Mouse (Mus musculus): ENCODE measurements around the gene Lgals1. TPM values are rescaled to one million over a fixed set of nuclear protein-coding genes. Genes with fewer than 3 reads are reported as not detected.
A peak's percentile ranks its signal among the peaks of the same experiment; 100 is the strongest.

Gene Lgals1
- total and polyA plus RNA-seq, 3 experiments = 637 to 805 (median 735) TPM

GRCm38 (mm10) chr15:78955663-78956062, 29.1 kb downstream of the Lgals1 start:
- Histone ChIP-seq H3K4me2 (ENCODE audit: insufficient read depth, low read depth, poor library complexity, severe bottlenecking) (no peak overlapping the region), H3K4me3 (replicated peaks in 1 of 3; ENCODE audit: low read depth in 2 of 3, low read length in 2 of 3, poor library complexity in 1 of 3) (no peak overlapping the region), H3K79me2 (replicated peaks; ENCODE audit: control insufficient read depth, extremely low read depth, insufficient read depth, poor library complexity, severe bottlenecking) (no peaks in the 10 kb centered on the region), H3K9ac (ENCODE audit: insufficient read depth, low read depth) (no peak overlapping the region), H3K27ac (ENCODE audit: insufficient read depth, low read depth) (no peak overlapping the region), H3K27me3 (replicated peaks) (peaks cover 10% of the 10 kb centered on the region), H3K9me3 (replicated peaks; ENCODE audit: low read length) (peaks cover 2% of the 10 kb centered on the region), H3K4me1 (ENCODE audit: control insufficient read depth in 1 of 2, insufficient read depth in 2 of 2) (peaks cover 3 to 12% of the 10 kb centered on the region in 2 experiments; a peak in 1 of 4 replicates), H3K36me3 (replicated peaks in 1 of 2; ENCODE audit: control insufficient read depth in 1 of 2, insufficient read depth in 1 of 2, low read length in 1 of 2) (no peaks in the 10 kb centered on the region)
- DNase-seq (ENCODE audit: extremely low read depth) = no peak
- peak; percentile 57 for TF ChIP-seq ZNF384 (IDR thresholded peaks at IDR 0.05; ENCODE audit: low read depth, low read length)
- peak in 1 of 2 experiments; percentile 32; a peak in 2 of 4 replicates for TF ChIP-seq CTCF (conservative IDR thresholded peaks at IDR 0.05 in 1 of 2, IDR thresholded peaks at IDR 0.05 in 1 of 2; ENCODE audit: low read depth in 2 of 2, low read length in 2 of 2)
- TF ChIP-seq MEF2A (IDR thresholded peaks at IDR 0.05; ENCODE audit: borderline replicate concordance, low read depth, low read length) = no peak
- TF ChIP-seq USF2 (conservative IDR thresholded peaks at IDR 0.05; ENCODE audit: low read depth, low read length) = no peak
- in situ Hi-C loops (cut with MboI; ENCODE audit: low pct_ligation_motif_present, low pct_unique_long_range_greater_than_20kb, low sequenced_read_pairs) (no loop called here), dilution Hi-C loops (cut with MboI; ENCODE audit: extremely low pct_ligation_motif_present, extremely low pct_unique_long_range_greater_than_20kb, low sequenced_read_pairs) (no loop called here)

GRCm38 (mm10) chr15:78956351-78956750, 29.8 kb downstream of the Lgals1 start:
- Histone ChIP-seq H3K4me2 (ENCODE audit: insufficient read depth, low read depth, poor library complexity, severe bottlenecking) (no peak overlapping the region), H3K9ac (ENCODE audit: insufficient read depth, low read depth) (no peak overlapping the region), H3K4me3 (replicated peaks in 1 of 3; ENCODE audit: low read depth in 2 of 3, low read length in 2 of 3, poor library complexity in 1 of 3) (no peak overlapping the region), H3K36me3 (replicated peaks in 1 of 2; ENCODE audit: control insufficient read depth in 1 of 2, insufficient read depth in 1 of 2, low read length in 1 of 2) (no peaks in the 10 kb centered on the region), H3K9me3 (replicated peaks; ENCODE audit: low read length) (peaks cover 2% of the 10 kb centered on the region), H3K79me2 (replicated peaks; ENCODE audit: control insufficient read depth, extremely low read depth, insufficient read depth, poor library complexity, severe bottlenecking) (no peaks in the 10 kb centered on the region), H3K4me1 (ENCODE audit: control insufficient read depth in 1 of 2, insufficient read depth in 2 of 2) (peaks cover 3 to 12% of the 10 kb centered on the region in 2 experiments; a peak in 1 of 4 replicates), H3K27ac (ENCODE audit: insufficient read depth, low read depth) (no peak overlapping the region), H3K27me3 (replicated peaks) (peaks cover 12% of the 10 kb centered on the region)
- dilution Hi-C loops (cut with MboI; ENCODE audit: extremely low pct_ligation_motif_present, extremely low pct_unique_long_range_greater_than_20kb, low sequenced_read_pairs) (no loop called here), in situ Hi-C loops (cut with MboI; ENCODE audit: low pct_ligation_motif_present, low pct_unique_long_range_greater_than_20kb, low sequenced_read_pairs) (no loop called here)
- DNase-seq (ENCODE audit: extremely low read depth) = peak; percentile 26
- TF ChIP-seq SMC3 (IDR thresholded peaks at IDR 0.05; ENCODE audit: low read depth, low read length) (peak; percentile 30; the same call in 1 of the 2 replicates), PAX5 (IDR thresholded peaks at IDR 0.05; ENCODE audit: low read length) (no peak), CTCF (conservative IDR thresholded peaks at IDR 0.05 in 1 of 2, IDR thresholded peaks at IDR 0.05 in 1 of 2; ENCODE audit: low read depth in 2 of 2, low read length in 2 of 2) (peak; percentile 57 to 63), MAFK (IDR thresholded peaks at IDR 0.05; ENCODE audit: insufficient replicate concordance, low read length) (peak; percentile 75; the same call in 1 of the 2 replicates)

- H3K27ac ChIP-seq (ENCODE audit: insufficient read depth, low read depth) = no peak overlapping the region
- no peak overlapping the region for H3K4me2 ChIP-seq (ENCODE audit: insufficient read depth, low read depth, poor library complexity, severe bottlenecking)
- H3K4me3 ChIP-seq (replicated peaks in 1 of 3; ENCODE audit: low read depth in 2 of 3, low read length in 2 of 3, poor library complexity in 1 of 3) = no peak overlapping the region
- H3K9me3 ChIP-seq (replicated peaks; ENCODE audit: low read length) = peaks cover 2% of the 10 kb centered on the region
- H3K79me2 ChIP-seq (replicated peaks; ENCODE audit: control insufficient read depth, extremely low read depth, insufficient read depth, poor library complexity, severe bottlenecking) = no peaks in the 10 kb centered on the region
- H3K4me1 ChIP-seq (ENCODE audit: control insufficient read depth in 1 of 2, insufficient read depth in 2 of 2) = peaks cover 3 to 12% of the 10 kb centered on the region in 2 experiments; a peak in 1 of 4 replicates
- H3K36me3 ChIP-seq (replicated peaks in 1 of 2; ENCODE audit: control insufficient read depth in 1 of 2, insufficient read depth in 1 of 2, low read length in 1 of 2) = no peaks in the 10 kb centered on the region
- dilution Hi-C loops (cut with MboI; ENCODE audit: extremely low pct_ligation_motif_present, extremely low pct_unique_long_range_greater_than_20kb, low sequenced_read_pairs) (no loop called here), in situ Hi-C loops (cut with MboI; ENCODE audit: low pct_ligation_motif_present, low pct_unique_long_range_greater_than_20kb, low sequenced_read_pairs) (no loop called here)
- TF ChIP-seq IRF4 (IDR thresholded peaks at IDR 0.05; ENCODE audit: low read depth, low read length) (no peak), SIN3A (IDR thresholded peaks at IDR 0.05; ENCODE audit: low read length) (no peak), SMC3 (IDR thresholded peaks at IDR 0.05; ENCODE audit: low read depth, low read length) (no peak), MYC (IDR thresholded peaks at IDR 0.05; ENCODE audit: low read depth, low read length) (no peak), ZKSCAN1 (IDR thresholded peaks at IDR 0.05; ENCODE audit: borderline replicate concordance, low read depth, low read length) (no peak), CHD1 (IDR thresholded peaks at IDR 0.05; ENCODE audit: low read depth, low read length) (no peak), JUN (IDR thresholded peaks at IDR 0.05; ENCODE audit: insufficient read depth, low read depth, low read length) (no peak), USF1 (IDR thresholded peaks at IDR 0.05; ENCODE audit: low read depth, low read length) (no peak), ZC3H11A (IDR thresholded peaks at IDR 0.05; ENCODE audit: low read depth, low read length) (no peak), UBTF (IDR thresholded peaks at IDR 0.05; ENCODE audit: low read depth, low read length) (no peak), PAX5 (IDR thresholded peaks at IDR 0.05; ENCODE audit: low read length) (no peak), MXI1 (IDR thresholded peaks at IDR 0.05; ENCODE audit: low read depth, low read length) (no peak), TCF12 (IDR thresholded peaks at IDR 0.05; ENCODE audit: low read depth, low read length) (no peak), EP300 (IDR thresholded peaks at IDR 0.05; ENCODE audit: low read length) (no peak), ETS1 (conservative IDR thresholded peaks at IDR 0.05; ENCODE audit: low read depth, low read length) (no peak), NRF1 (IDR thresholded peaks at IDR 0.05; ENCODE audit: low read depth, low read length) (no peak), TBP (conservative IDR thresholded peaks at IDR 0.05; ENCODE audit: low read depth, low read length) (no peak)
- H3K27me3 ChIP-seq (replicated peaks) = peaks cover 14% of the 10 kb centered on the region
- no peak overlapping the region for H3K9ac ChIP-seq (ENCODE audit: insufficient read depth, low read depth)
- no peak for DNase-seq (ENCODE audit: extremely low read depth)
These were observed 30.5 kb downstream of the Lgals1 start for GRCm38 (mm10) chr15:78957021-78957420.

Measured in CH12.LX (cell line).